Mouse (Mus musculus) embryonic fibroblast, embryonic 13.5 days (primary cell): ENCODE data around the gene Gnat2. TPM values are rescaled to one million over a fixed set of nuclear protein-coding genes. Genes with fewer than 3 reads are reported as not detected.

Experiments
- H3K27ac ChIP-seq: 2 replicates; pipeline ENCODE4 v1.5.1; 2012; ENCODE audit warnings: low read length, control low read depth, inconsistent platforms; ENCODE audit not compliant: insufficient read depth
- H3K4me1 ChIP-seq: 2 replicates; pipeline ENCODE4 v1.6.1; 2011; ENCODE audit warnings: low read length; ENCODE audit not compliant: control insufficient read depth, insufficient read depth
- H3K4me3 ChIP-seq: 2 replicates; pipeline ENCODE4 v1.5.1; 2011; ENCODE audit warnings: mild to moderate bottlenecking, control low read depth, low read length; ENCODE audit not compliant: insufficient read depth
- CTCF ChIP-seq: IDR thresholded peaks from 2 replicates; pipeline ENCODE4 v1.5.1; 2011; ENCODE audit warnings: mild to moderate bottlenecking, control low read depth, low read length, moderate library complexity, borderline replicate concordance; ENCODE audit not compliant: insufficient read depth
- POLR2A ChIP-seq: IDR thresholded peaks from 2 replicates; pipeline ENCODE4 v1.6.1; 2011; ENCODE audit warnings: low read depth, mild to moderate bottlenecking, control low read depth, low read length, moderate library complexity
- polyA plus RNA-seq: library from polyadenylated mRNA; stranded (reverse); fragments of >200 nt; gene quantifications from 2 replicates; pipeline ENCODE4 v1.2.4, GENCODE M21; 2011; ENCODE audit warnings: low read depth; ENCODE audit not compliant: missing spikeins, insufficient read length

Gnat2 gene
- polyA plus RNA-seq, 1 experiment = 1.0 TPM

- TF ChIP-seq CTCF (no peak), POLR2A (no peak)
- no peak overlapping the region for H3K27ac ChIP-seq
These were observed 23.8 kb upstream of the Gnat2 start for GRCm38 (mm10) chr3:108068826-108069225.

GRCm38 (mm10) chr3:108069231-108069870 lies 23.2 kb upstream of the Gnat2 start:
- no peak for TF ChIP-seq POLR2A
- Histone ChIP-seq H3K4me1 (no peaks in the 10 kb centered on the region), H3K27ac (no peak overlapping the region), H3K4me3 (no peak overlapping the region)

More at GRCm38 (mm10) chr3:108068826-108069225, 23.8 kb upstream of the Gnat2 start:
- Histone ChIP-seq H3K4me3 (no peak overlapping the region), H3K4me1 (no peaks in the 10 kb centered on the region)

GRCm38 (mm10) chr3:108070295-108071293 lies 22.0 kb upstream of the Gnat2 start:
- no peaks in the 10 kb centered on the region for H3K4me1 ChIP-seq
- TF ChIP-seq CTCF (peak; percentile 45), POLR2A (no peak)
- no peak overlapping the region for H3K4me3 ChIP-seq
- no peak overlapping the region for H3K27ac ChIP-seq

GRCm38 (mm10) chr3:108072983-108073569 lies 19.5 kb upstream of the Gnat2 start:
- H3K4me3 ChIP-seq = no peak overlapping the region
- TF ChIP-seq CTCF (no peak), POLR2A (no peak)
- no peaks in the 10 kb centered on the region for H3K4me1 ChIP-seq
- H3K27ac ChIP-seq = no peak overlapping the region

- Histone ChIP-seq H3K4me1 (no peaks in the 10 kb centered on the region), H3K27ac (no peak overlapping the region), H3K4me3 (no peak overlapping the region)
- TF ChIP-seq POLR2A = no peak
- TF ChIP-seq CTCF = no peak
These were observed 15.8 kb upstream of the Gnat2 start for GRCm38 (mm10) chr3:108076836-108077235.

- Histone ChIP-seq H3K4me1 (peaks cover 7% of the 10 kb centered on the region), H3K27ac (no peak overlapping the region), H3K4me3 (no peak overlapping the region)
- TF ChIP-seq POLR2A (no peak), CTCF (no peak)
These were observed 10.9 kb upstream of the Gnat2 start for GRCm38 (mm10) chr3:108081681-108082080.

- no peak overlapping the region for H3K27ac ChIP-seq
- TF ChIP-seq POLR2A = no peak
- TF ChIP-seq CTCF = no peak
- peaks cover 8% of the 10 kb centered on the region for H3K4me1 ChIP-seq
- H3K4me3 ChIP-seq = no peak overlapping the region
These were observed 10.2 kb upstream of the Gnat2 start for GRCm38 (mm10) chr3:108082251-108082875.

- no peak overlapping the region for H3K27ac ChIP-seq
- peaks cover 9% of the 10 kb centered on the region for H3K4me1 ChIP-seq
- no peak overlapping the region for H3K4me3 ChIP-seq
- no peak for TF ChIP-seq POLR2A
- TF ChIP-seq CTCF = no peak
These were observed 9.4 kb upstream of the Gnat2 start for GRCm38 (mm10) chr3:108083161-108083560.

GRCm38 (mm10) chr3:108083904-108084407 lies 8.6 kb upstream of the Gnat2 start:
- peaks cover 12% of the 10 kb centered on the region for H3K4me1 ChIP-seq
- peak overlapping the region; percentile 79 for H3K4me3 ChIP-seq
- TF ChIP-seq POLR2A (no peak), CTCF (no peak)
- H3K27ac ChIP-seq = no peak overlapping the region
